9 mouse cellular contexts compared by ENCODE assay signal in the genomic region with DNA sequence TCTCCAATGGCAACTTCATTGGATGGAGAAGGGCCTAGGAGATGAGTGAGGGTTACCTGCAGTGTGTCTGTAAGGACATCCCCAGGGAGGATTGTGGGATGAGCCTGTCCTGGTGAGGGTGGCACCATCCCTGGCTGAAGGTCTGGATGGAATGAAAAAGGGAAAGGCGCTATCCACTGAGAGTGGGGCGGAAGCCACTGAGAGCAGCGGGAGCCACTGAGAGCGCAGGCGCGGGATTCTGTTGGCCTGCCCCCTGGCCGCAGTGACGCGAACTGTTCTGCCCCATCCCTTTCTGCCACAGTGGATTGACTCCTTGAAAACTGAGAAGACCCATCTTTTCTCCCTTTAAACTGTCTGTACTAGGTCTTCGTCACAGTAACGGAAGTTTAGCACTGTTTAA.
DNase-seq lines count a peak whose midpoint lies in the region; ATAC-seq and TF ChIP-seq lines count a peak whose summit lies in the region.
"Had no signal": no experiment of that assay in that cellular context is flagged by ENCODE, and none has a peak within 500 bp of the region (broad histone marks: within the 10 kb centered on the region; RNA-seq: fewer than 3 reads in every experiment).

No protein-coding gene starts in this region.

- no peaks in the 10 kb centered on the region for H3K9me3 ChIP-seq in liver, embryonic 12.5 days (replicated peaks)
- H3K9me3 ChIP-seq in stomach, postnatal 0 days (ENCODE audit: control insufficient read depth, low read length): no peaks in the 10 kb centered on the region
- H3K9me3 ChIP-seq: G1E had no signal

- no peaks in the 10 kb centered on the region for H3K36me3 ChIP-seq in liver, embryonic 12.5 days
- H3K36me3 ChIP-seq in stomach, postnatal 0 days (ENCODE audit: control insufficient read depth, insufficient read depth, low read length): no peaks in the 10 kb centered on the region
- H3K36me3 ChIP-seq: G1E had no signal

- TF ChIP-seq CTCF in gastrocnemius, adult 2 months (IDR thresholded peaks at IDR 0.05): peak; percentile 26; the same call in 1 of the 2 replicates
- TF ChIP-seq CTCF in stomach, postnatal 0 days (IDR thresholded peaks at IDR 0.05; ENCODE audit: low read depth): peak; percentile 68

- H3K4me2 ChIP-seq in liver, embryonic 12.5 days: 0 out of 2 replicates have a peak overlapping the region, but pooled peaks have one; percentile 14
- no peak overlapping the region for H3K4me2 ChIP-seq in stomach, postnatal 0 days (replicated peaks; ENCODE audit: low read depth)

- H3K9ac ChIP-seq in liver, embryonic 12.5 days: no peak overlapping the region
- H3K9ac ChIP-seq in stomach, postnatal 0 days (ENCODE audit: low read length): no peak overlapping the region

- H3K4me1 ChIP-seq in liver, embryonic 12.5 days: 0 out of 2 replicates have a peak, but pooled peaks cover 3% of the 10 kb centered on the region
- H3K4me1 ChIP-seq in stomach, postnatal 0 days (replicated peaks; ENCODE audit: control insufficient read depth, insufficient read depth): no peaks in the 10 kb centered on the region

- no peak for TF ChIP-seq EP300 in stomach, postnatal 0 days (optimal IDR thresholded peaks at IDR 0.05)

- no peak overlapping the region for H3K27ac ChIP-seq in gastrocnemius, adult 2 months
- no peak overlapping the region for H3K27ac ChIP-seq in liver, embryonic 12.5 days
- no peak overlapping the region for H3K27ac ChIP-seq in stomach, postnatal 0 days (replicated peaks)

- WGBS in liver, embryonic 12.5 days (ENCODE audit: insufficient replicate concordance): 30% methylated on average over 11 of the region's 11 CpGs
- WGBS in stomach, postnatal 0 days: 23% methylated on average over 11 of the region's 11 CpGs

- intact Hi-C loops in gastrocnemius, adult 2 months (cut with DNase I): no loop called here

- DNase-seq in gastrocnemius, adult 2 months: no peak
- no peak for DNase-seq in gastrocnemius, adult 8-10 months (ENCODE audit: low spot score in 2 of 2)
- peak; percentile 26 for DNase-seq in thymus, postnatal 14 days
- DNase-seq in thymus, postnatal 25 days: no peak
- DNase-seq in stomach, postnatal 0 days (ENCODE audit: low spot score): peak; percentile 46
- no peak for DNase-seq in thymus, adult 18-20 months
- DNase-seq in layer of hippocampus, postnatal 10 days (ENCODE audit: low spot score in 2 of 2): no peak

- no peak for ATAC-seq in liver, embryonic 12.5 days
- no peak for ATAC-seq in stomach, postnatal 0 days (ENCODE audit: low FRiP score, low TSS enrichment)

- H3K4me3 ChIP-seq in gastrocnemius, adult 2 months: no peak overlapping the region
- H3K4me3 ChIP-seq in liver, embryonic 12.5 days: no peak overlapping the region
- H3K4me3 ChIP-seq in stomach, postnatal 0 days (ENCODE audit: low read depth, low read length): no peak overlapping the region

- H3K27me3 ChIP-seq in liver, embryonic 12.5 days (replicated peaks): no peaks in the 10 kb centered on the region; the same call in 1 of the 2 replicates
- H3K27me3 ChIP-seq in stomach, postnatal 0 days (ENCODE audit: control insufficient read depth, insufficient read depth, low read length): no peaks in the 10 kb centered on the region

Comparison
In these comparisons a context has a peak if more than half of its experiments do, and no peak if none do; other contexts are left out.
1. DNase-seq: peak in thymus, postnatal 14 days (single experiment) and stomach, postnatal 0 days (single experiment); none in gastrocnemius, adult 2 months (single experiment), gastrocnemius, adult 8-10 months (0 of 2), thymus, postnatal 25 days (single experiment), thymus, adult 18-20 months (0 of 2) and layer of hippocampus, postnatal 10 days (0 of 2).